Mouse (Mus musculus): Measurements from ENCODE around the gene Tnfsf8. TPM values are rescaled to one million over a fixed set of nuclear protein-coding genes. Genes with fewer than 3 reads are reported as not detected.

The Tnfsf8 gene
- polyA plus RNA-seq, 3 experiments from 2014 or later: 86.1 to 126 (median 123) TPM

GRCm38 (mm10) chr4:63840457-63840856 lies 20.7 kb downstream of the Tnfsf8 start:
- peak; percentile 27 for ATAC-seq

GRCm38 (mm10) chr4:63823136-63823535 lies 38.0 kb downstream of the Tnfsf8 start:
- ATAC-seq: peak; percentile 92

- no peak for ATAC-seq
Observed at GRCm38 (mm10) chr4:63817505-63817904, 43.6 kb downstream of the Tnfsf8 start.

DNA sequence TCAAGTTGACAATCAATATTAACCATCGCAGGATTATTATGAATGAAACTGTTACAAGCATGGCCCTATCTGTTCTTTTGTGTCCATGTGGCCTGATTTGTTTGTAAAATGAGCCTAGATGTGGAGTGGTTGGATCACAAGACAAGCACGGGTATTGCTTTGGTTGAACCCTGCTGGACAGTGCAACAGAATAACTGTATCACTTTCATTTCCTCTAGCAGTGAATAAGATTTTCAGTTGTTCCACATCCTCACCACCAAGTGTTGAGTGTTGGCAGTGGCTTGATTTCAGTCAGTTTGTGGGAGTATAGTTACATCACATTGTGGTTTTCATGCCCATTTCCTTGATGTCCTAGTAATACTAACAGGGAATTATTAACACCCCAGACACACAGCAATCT lies 45.5 kb downstream of the Tnfsf8 start:
- ATAC-seq: no peak

DNA sequence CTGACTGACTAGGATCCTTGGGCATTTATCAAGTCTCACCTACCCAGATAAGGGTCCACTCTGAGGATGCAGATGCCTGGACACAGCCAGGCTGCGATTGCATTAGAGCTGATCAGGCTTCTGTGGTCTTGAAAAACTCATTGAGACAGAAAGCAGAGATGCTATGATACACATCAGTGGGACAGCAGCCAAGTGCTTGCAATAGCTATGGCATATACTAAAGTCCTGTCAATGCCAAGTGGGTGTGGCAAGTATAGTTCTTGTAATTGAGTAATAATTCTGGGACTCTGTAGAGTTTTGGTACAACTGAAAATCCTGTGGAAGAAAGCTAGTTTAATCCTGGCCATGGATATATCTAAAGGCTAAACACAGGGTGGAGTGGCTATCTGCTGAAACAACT lies 63.1 kb downstream of the Tnfsf8 start:
- ATAC-seq: no peak

DNA sequence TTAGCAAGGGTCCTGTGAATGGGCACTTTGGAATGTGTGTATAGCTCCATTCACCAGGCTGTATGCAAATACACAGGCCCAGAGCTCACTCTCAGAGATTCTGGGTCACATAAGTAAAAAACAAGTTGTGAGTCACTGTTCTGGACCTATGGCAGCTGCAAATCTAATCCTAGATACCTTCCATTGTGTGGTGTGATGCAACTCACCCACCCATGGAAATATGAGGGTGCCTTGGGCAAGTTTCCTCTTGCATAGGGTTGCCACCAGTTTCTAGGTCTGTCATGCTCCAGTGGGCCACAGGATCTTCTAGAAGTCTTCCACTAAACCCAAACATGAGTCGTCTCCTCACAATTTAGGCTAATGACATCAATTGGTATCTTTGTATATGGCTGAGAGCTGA lies 64.6 kb downstream of the Tnfsf8 start:
- no peak for ATAC-seq

GRCm38 (mm10) chr4:63792328-63792727 lies 68.8 kb downstream of the Tnfsf8 start:
- ATAC-seq: no peak

GRCm38 (mm10) chr4:63785466-63785865 lies 75.7 kb downstream of the Tnfsf8 start:
- no peak for ATAC-seq

- no peak for ATAC-seq
Observed at GRCm38 (mm10) chr4:63783826-63784225, 77.3 kb downstream of the Tnfsf8 start.

- no peak for ATAC-seq
Observed at GRCm38 (mm10) chr4:63782970-63783613, 78.1 kb downstream of the Tnfsf8 start.

Other genes with a start within 250 kb of the Tnfsf8 start
- not detected for gene Tex48, start 238.9 kb downstream of the Tnfsf8 start, polyA plus RNA-seq (2017; shearing (Covaris generic))
- gene Gm11214, start 198.0 kb downstream of the Tnfsf8 start, polyA plus RNA-seq (2017; shearing (Covaris generic)): not detected
- 1 to 10 TPM in 1 of 3 experiments, under 1 TPM in 2; 0.63 to 1.0 (median 0.82) TPM for gene Tnfsf15, start 116.2 kb downstream of the Tnfsf8 start, polyA plus RNA-seq (2017; shearing (Covaris generic))
- gene Tnc, start 185.7 kb upstream of the Tnfsf8 start, polyA plus RNA-seq (2017; shearing (Covaris generic)): 1 to 10 TPM in 1 of 3 experiments, under 1 TPM in 2; 0.25 to 1.3 (median 0.41) TPM

Data from inflammation-experienced regulatory T-cells, adult 6 months (primary cell).